Comparison of ENCODE assay signal across 9 mouse cellular contexts in genomic region chr8:117069708-117070107, GRCm38 (mm10). TPM values are rescaled to one million over a fixed set of nuclear protein-coding genes. Genes with fewer than 3 reads are reported as not detected.
A peak's percentile ranks its signal among the peaks of the same experiment; 100 is the strongest.
DNase-seq lines count a peak whose midpoint lies in the region; TF ChIP-seq lines count a peak whose summit lies in the region.
"Had no signal": no experiment of that assay in that cellular context is flagged by ENCODE, and none has a peak within 500 bp of the region (broad histone marks: within the 10 kb centered on the region; RNA-seq: fewer than 3 reads in every experiment).

No protein-coding gene starts in this region.

- DNase-seq in kidney, adult 18-20 months, result peak; percentile 8
- DNase-seq in kidney, adult 11 months, result no peak
- DNase-seq in right cerebral cortex, postnatal 4 days, result peak; percentile 15
- DNase-seq in right cerebral cortex, postnatal 10 days (ENCODE audit: low spot score in 2 of 2), result no peak
- DNase-seq in brain, embryonic 14.5 days (ENCODE audit: low read depth), result peak; percentile 30
- no peak for DNase-seq in ovary, postnatal 36 days (ENCODE audit: low spot score)
- no peak for DNase-seq in T-cell, adult 2 months (ENCODE audit: low spot score)

- no peak for TF ChIP-seq POLR2A in brain, embryonic 14.5 days (IDR thresholded peaks at IDR 0.05; ENCODE audit: borderline replicate concordance, extremely low read depth, insufficient read depth, insufficient read length, poor library complexity, severe bottlenecking)

- TF ChIP-seq CTCF in brain, embryonic 14.5 days (IDR thresholded peaks at IDR 0.05; ENCODE audit: borderline replicate concordance, extremely low read depth, insufficient read depth, insufficient read length), result peak; percentile 42; the same call in 1 of the 2 replicates

RNA-seq across cellular contexts. Expression of gene Pkd1l2, which starts 12.5 kb away (rescaled TPM):
- polyA plus RNA-seq in brain, embryonic 14.5 days (2012; rRNA removed), result 0.01 TPM in 2 replicates
- polyA plus RNA-seq: midbrain, embryonic 12.5 days had no signal

RNA-seq across cellular contexts. Expression of gene Bco1, which starts 25.9 kb away (rescaled TPM):
- polyA plus RNA-seq in brain, embryonic 14.5 days (2012; rRNA removed), result 0.11 and 0.12 TPM in 2 replicates
- polyA plus RNA-seq: heart, embryonic 15.5 days had no signal

Comparison
In these comparisons a context has a peak if more than half of its experiments do, and no peak if none do; other contexts are left out.
1. DNase-seq: peak in kidney, adult 18-20 months (single experiment), right cerebral cortex, postnatal 4 days (single experiment) and brain, embryonic 14.5 days (single experiment); none in kidney, adult 11 months (single experiment), right cerebral cortex, postnatal 10 days (0 of 2), ovary, postnatal 36 days (single experiment) and T-cell, adult 2 months (single experiment).